Mouse (Mus musculus): ENCODE measurements around the gene Dusp6.

GRCm38 (mm10) chr10:99273006-99273405, 10.0 kb downstream of the Dusp6 start:
- TF ChIP-seq EP300 (IDR thresholded peaks at IDR 0.05; ENCODE audit: low read depth), result no peak
- TF ChIP-seq CTCF (IDR thresholded peaks at IDR 0.05; ENCODE audit: low read depth), result no peak
